Mouse (Mus musculus) erythroblast, embryonic 14.5 days (primary cell): ENCODE measurements around the gene Fgfrl1. TPM values are rescaled to one million over a fixed set of nuclear protein-coding genes. Genes with fewer than 3 reads are reported as not detected.
"Not testable (repeated sequence)": the region's sequence is repeated elsewhere in the genome, so short reads cannot be mapped to it uniquely, and the experiment has no call there.

Experiments
- H3K27me3 ChIP-seq: 2 replicates; pipeline ENCODE4 v1.6.1; 2012; ENCODE audit warnings: inconsistent platforms; ENCODE audit not compliant: control insufficient read depth
- H3K36me3 ChIP-seq: 2 replicates; pipeline ENCODE4 v1.6.1; 2012; ENCODE audit warnings: mild to moderate bottlenecking, inconsistent platforms; ENCODE audit not compliant: control insufficient read depth
- H3K4me1 ChIP-seq: 2 replicates; pipeline ENCODE4 v1.6.1; 2012; ENCODE audit warnings: inconsistent platforms; ENCODE audit not compliant: control insufficient read depth
- H3K4me3 ChIP-seq: replicated peaks from 2 replicates; pipeline ENCODE3; 2012; ENCODE audit warnings: moderate library complexity, mild to moderate bottlenecking, inconsistent platforms
- H3K9me3 ChIP-seq: 2 replicates; pipeline ENCODE4 v1.6.1; 2012; ENCODE audit warnings: low read length, inconsistent platforms, mixed read lengths; ENCODE audit not compliant: control insufficient read depth
- GATA1 ChIP-seq: IDR thresholded peaks from 2 replicates; pipeline ENCODE4 v1.6.1; 2012; ENCODE audit warnings: low read length, inconsistent platforms, mixed read lengths
- TAL1 ChIP-seq: IDR thresholded peaks from 3 replicates; pipeline ENCODE4 v1.6.1; 2012; ENCODE audit warnings: low read length, inconsistent platforms, mixed read lengths
- polyA plus RNA-seq: library from polyadenylated mRNA; stranded (reverse); fragments of >175 nt; gene quantifications from 2 replicates; pipeline ENCODE4 v1.2.3, GENCODE M21; 2012

The Fgfrl1 gene
- polyA plus RNA-seq, 1 experiment = 1.8 TPM

DNA sequence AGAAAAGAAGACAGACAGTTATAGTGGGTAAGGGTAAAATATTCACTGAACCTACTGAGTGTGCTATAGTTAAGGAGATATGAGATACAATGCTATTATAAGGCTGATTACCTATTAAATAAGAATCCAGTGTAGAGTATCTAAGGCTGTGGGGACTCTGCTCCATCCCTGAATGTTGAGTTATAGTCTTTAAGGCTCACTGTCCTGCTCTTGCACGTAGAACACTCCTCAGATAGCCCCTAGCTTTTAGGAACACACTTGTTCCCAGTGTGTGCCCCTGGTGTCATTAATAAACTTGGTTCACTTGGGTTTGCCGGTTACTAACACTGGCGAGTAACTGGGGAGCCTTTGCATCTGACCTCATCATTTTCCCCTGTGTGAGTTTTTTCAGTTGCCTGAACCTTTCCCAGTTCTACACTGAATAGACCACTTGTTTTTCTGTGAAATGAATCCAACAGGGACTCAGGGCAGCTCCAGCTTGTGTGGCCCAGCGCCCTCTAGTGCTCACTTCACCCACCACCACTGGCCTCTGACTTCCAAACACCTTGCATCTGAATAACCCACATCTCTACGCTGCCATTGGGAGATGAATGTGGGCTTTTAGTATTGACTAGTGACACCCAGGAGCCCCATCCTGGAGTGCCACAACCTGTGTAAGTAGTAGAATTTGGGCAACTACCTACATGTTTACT lies 34.5 kb downstream of the Fgfrl1 start:
- no peaks in the 10 kb centered on the region for H3K4me1 ChIP-seq
- no peaks in the 10 kb centered on the region for H3K9me3 ChIP-seq
- no peak overlapping the region for H3K4me3 ChIP-seq
- H3K36me3 ChIP-seq = peaks cover 45% of the 10 kb centered on the region
- TF ChIP-seq GATA1 (no peak), TAL1 (no peak)
- peaks cover 8% of the 10 kb centered on the region for H3K27me3 ChIP-seq

DNA sequence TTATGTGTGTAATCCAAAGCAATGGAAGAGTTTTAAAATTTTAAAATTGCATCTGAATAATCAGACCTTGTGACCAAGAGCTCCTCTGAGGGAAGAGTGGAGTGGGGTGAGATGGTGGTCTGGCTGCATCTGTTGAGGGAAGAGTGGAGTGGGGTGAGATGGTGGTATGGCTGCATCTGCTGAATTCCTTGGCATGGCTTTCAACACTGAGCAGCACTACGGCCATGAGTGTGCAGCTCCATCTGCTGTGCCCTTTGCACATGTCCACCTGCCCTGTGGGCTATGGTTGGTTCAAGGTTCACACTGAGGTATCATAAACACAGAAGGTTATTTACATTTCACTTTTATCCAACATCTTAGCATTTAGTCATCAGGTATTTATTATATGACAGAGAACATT lies 35.2 kb downstream of the Fgfrl1 start:
- H3K9me3 ChIP-seq = no peaks in the 10 kb centered on the region
- H3K4me1 ChIP-seq = no peaks in the 10 kb centered on the region
- peaks cover 46% of the 10 kb centered on the region for H3K36me3 ChIP-seq
- no peak for TF ChIP-seq GATA1
- no peak for TF ChIP-seq TAL1
- peaks cover 8% of the 10 kb centered on the region for H3K27me3 ChIP-seq
- no peak overlapping the region for H3K4me3 ChIP-seq

DNA sequence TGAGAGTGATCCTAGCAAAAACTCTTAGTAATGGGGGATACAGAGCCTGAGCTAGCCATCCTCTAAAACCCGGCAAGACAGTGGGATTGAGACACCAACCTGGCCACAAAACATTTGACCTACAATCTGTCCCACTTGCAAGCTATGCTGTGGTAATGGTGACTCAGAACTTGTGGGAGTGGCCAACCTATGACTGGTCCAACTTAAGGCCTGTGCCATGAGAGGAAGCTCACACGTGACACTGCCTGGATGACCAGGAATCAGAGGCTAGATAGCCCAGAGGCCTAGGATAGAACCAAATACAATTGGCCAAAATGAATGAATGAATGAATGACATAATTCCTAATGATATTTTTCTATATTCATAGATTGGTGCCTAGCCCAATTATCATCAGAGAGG lies 49.7 kb downstream of the Fgfrl1 start:
- Histone ChIP-seq H3K9me3 (no peaks in the 10 kb centered on the region), H3K27me3 (0 out of 2 replicates have a peak, but pooled peaks cover 2% of the 10 kb centered on the region), H3K4me1 (peaks cover 8% of the 10 kb centered on the region), H3K4me3 (no peak overlapping the region), H3K36me3 (peaks cover 31% of the 10 kb centered on the region)
- TF ChIP-seq GATA1 (no peak), TAL1 (no peak)

DNA sequence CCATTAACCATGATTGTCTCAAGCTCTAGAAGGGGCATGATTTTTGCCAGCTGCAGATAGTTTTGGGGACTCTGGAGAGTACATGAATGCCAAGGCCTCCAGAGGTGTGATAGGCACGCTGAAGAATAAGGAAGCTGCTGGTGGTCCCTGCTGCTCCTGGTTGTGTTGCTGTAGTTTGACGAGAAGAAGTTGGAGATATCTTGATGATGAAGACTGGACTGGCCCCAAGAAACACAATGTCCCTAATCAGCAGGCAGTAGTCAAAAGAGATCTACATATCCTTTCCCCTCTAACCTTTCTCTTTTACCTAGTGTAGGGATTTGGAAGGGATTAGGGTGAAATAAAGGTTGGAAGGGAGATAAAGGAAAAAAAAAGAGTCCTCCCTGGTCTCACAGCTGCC lies 50.4 kb downstream of the Fgfrl1 start:
- Histone ChIP-seq H3K4me1 (peaks cover 10% of the 10 kb centered on the region), H3K27me3 (0 out of 2 replicates have a peak, but pooled peaks cover 2% of the 10 kb centered on the region), H3K4me3 (no peak overlapping the region), H3K9me3 (no peaks in the 10 kb centered on the region), H3K36me3 (peaks cover 38% of the 10 kb centered on the region)
- no peak for TF ChIP-seq GATA1
- no peak for TF ChIP-seq TAL1

DNA sequence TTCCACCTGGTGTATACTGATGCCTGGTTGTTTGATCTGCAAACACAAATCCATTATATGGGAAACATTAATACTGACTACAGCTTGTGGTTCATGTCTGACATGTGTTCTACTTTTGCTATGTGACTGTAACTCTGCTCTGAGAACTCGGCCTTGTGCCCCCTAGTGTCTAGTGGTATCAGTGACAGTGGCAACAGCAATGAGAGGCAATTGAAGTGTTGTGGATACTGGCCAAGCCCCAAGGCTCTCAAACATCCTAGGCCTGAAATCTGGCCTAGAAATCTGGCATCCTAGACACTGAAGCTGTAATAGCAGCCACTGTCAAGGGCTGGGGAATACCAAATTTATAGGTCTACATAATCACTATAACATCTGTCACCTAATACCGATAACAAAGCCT lies 51.7 kb downstream of the Fgfrl1 start:
- Histone ChIP-seq H3K4me1 (peaks cover 18% of the 10 kb centered on the region), H3K27me3 (0 out of 2 replicates have a peak, but pooled peaks cover 2% of the 10 kb centered on the region), H3K9me3 (no peaks in the 10 kb centered on the region), H3K4me3 (no peak overlapping the region), H3K36me3 (peaks cover 44% of the 10 kb centered on the region)
- TF ChIP-seq TAL1 (no peak), GATA1 (no peak)

DNA sequence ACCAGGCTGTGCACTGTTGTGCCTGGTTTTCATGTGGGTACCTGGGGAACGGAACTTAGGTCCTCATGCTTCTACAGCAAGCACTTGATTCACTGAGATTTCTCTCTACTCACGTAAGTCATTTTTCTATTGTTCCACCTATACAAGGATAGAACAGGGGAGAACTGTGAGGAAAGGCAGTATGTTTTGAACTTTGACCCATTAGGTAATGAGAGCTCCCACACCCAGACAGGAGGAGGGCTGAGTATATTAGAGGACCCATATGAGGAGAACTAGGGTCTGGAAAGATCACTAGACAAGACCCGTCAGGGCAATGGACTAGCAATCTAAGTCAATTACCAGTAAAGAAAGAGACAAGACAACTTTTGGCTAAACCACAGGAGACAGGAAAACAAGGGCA lies 52.4 kb downstream of the Fgfrl1 start:
- peaks cover 46% of the 10 kb centered on the region for H3K36me3 ChIP-seq
- TF ChIP-seq TAL1 (no peak), GATA1 (no peak)
- H3K27me3 ChIP-seq = no peaks in the 10 kb centered on the region
- H3K9me3 ChIP-seq = no peaks in the 10 kb centered on the region
- peaks cover 24% of the 10 kb centered on the region for H3K4me1 ChIP-seq
- H3K4me3 ChIP-seq = no peak overlapping the region

DNA sequence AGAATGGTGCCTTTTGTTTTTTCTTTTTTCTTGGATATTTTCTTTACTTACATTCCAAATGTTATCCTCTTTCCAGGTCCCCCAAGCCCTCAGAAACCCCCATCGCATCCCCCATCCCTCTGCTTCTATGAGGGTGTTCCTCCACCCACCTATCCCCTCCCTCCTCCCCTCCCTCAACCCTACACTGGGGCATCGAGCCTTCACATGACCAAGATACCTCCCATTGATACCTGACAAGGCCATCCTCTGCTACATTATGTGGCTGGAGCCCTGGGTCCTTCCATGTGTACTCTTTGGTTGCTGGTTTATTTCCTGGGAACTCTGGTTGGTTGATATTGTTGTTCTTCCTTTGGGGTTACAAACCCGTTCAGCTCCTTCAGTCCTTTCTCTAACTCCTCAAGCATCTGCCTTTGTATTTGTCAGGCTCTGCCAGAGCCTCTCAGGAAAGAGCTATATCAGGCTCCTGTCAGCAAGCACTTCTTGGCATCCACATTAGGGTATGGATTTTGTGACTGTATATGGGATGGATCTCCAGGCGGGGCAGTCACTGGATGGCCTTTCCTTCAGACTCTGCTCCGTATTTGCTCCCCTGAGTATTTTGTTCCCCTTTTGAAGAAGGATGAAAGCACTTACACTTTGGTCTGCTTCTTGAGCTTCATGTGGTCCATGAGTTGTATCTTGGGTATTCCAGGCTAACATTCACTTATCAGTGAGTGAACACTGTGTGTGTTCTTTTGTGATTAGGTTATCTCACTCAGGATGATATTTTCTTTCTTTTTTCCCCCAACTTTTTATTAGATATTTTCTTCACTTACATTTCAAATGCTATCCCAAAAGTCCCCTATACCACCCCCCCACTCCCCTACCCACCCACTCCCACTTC lies 58.4 kb downstream of the Fgfrl1 start:
- Histone ChIP-seq H3K4me3 (peak overlapping the region; percentile 56), H3K9me3 (no peaks in the 10 kb centered on the region; the same call in 1 of the 2 replicates), H3K27me3 (peaks cover 6% of the 10 kb centered on the region), H3K36me3 (peaks cover 21% of the 10 kb centered on the region), H3K4me1 (peaks cover 46% of the 10 kb centered on the region)
- peak; percentile 66 for TF ChIP-seq GATA1
- peak; percentile 59 for TF ChIP-seq TAL1

DNA sequence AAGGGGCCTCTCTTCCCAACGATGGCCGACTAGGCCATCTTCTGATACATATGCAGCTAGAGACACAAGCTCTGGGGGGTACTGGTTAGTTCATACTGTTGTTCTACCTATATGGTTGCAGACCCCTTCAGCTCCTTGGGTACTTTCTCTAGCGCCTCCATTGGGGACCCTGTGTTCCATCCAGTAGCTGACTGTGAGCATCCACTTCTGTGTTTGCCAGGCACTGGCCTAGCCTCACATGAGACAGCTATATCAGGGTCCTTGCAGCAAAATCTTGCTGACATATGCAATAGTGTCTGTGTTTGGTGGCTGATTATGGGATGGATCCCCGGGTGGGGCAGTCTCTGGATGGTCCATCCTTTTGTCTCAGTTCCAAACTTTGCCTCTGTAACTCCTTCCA lies 59.1 kb downstream of the Fgfrl1 start:
- H3K4me1 ChIP-seq = peaks cover 46% of the 10 kb centered on the region
- not testable (repeated sequence) for H3K4me3 ChIP-seq, H3K27me3 ChIP-seq, H3K9me3 ChIP-seq
- H3K36me3 ChIP-seq = peaks cover 20% of the 10 kb centered on the region

Other genes with a start within 250 kb of the Fgfrl1 start
- not detected in 2 replicates for gene Mfsd7a, start 243.5 kb upstream of the Fgfrl1 start, polyA plus RNA-seq
- gene Pcgf3, start 231.2 kb upstream of the Fgfrl1 start, polyA plus RNA-seq = 0.36 and 0.60 TPM in 2 replicates
- 0.05 TPM in 1 of 2 replicates, not detected in the other for gene Cplx1, start 142.4 kb upstream of the Fgfrl1 start, polyA plus RNA-seq
- gene Gak, start 62.6 kb upstream of the Fgfrl1 start, polyA plus RNA-seq = 5.2 and 6.8 TPM in 2 replicates
- gene Tmem175, start 62.6 kb upstream of the Fgfrl1 start, polyA plus RNA-seq = 0.09 and 0.14 TPM in 2 replicates
- gene Idua, start 32.1 kb upstream of the Fgfrl1 start, polyA plus RNA-seq = 0.06 and 0.07 TPM in 2 replicates
- gene Dgkq, start 22.7 kb upstream of the Fgfrl1 start, polyA plus RNA-seq = 0.08 and 0.16 TPM in 2 replicates
- 0.47 and 0.59 TPM in 2 replicates for gene Slc26a1, start 16.8 kb upstream of the Fgfrl1 start, polyA plus RNA-seq
- gene Rnf212, start 82.6 kb downstream of the Fgfrl1 start, polyA plus RNA-seq = 0.31 and 1.1 TPM in 2 replicates
- gene Tmed11, start 103.0 kb downstream of the Fgfrl1 start, polyA plus RNA-seq = not detected in 2 replicates
- not detected in 2 replicates for gene Vmn2r8, start 116.5 kb downstream of the Fgfrl1 start, polyA plus RNA-seq
- 0.01 TPM in 1 of 2 replicates, not detected in the other for gene Vmn2r9, start 160.2 kb downstream of the Fgfrl1 start, polyA plus RNA-seq